Mouse (Mus musculus): ENCODE results near the gene Gm21992. TPM values are rescaled to one million over a fixed set of nuclear protein-coding genes. Genes with fewer than 3 reads are reported as not detected.

Gene Gm21992
- total RNA-seq, 2 experiments from 2014 or later, result 18.2 to 37.9 TPM

GRCm38 (mm10) chr19:4756193-4756911, 55.1 kb downstream of the Gm21992 start, which contains the start of gene Rbm4b:
Rbm4b (plus strand) TSS chr19:4756497.
- peak; percentile 100 for DNase-seq
- intact Hi-C loops (cut with DNase I), result loop anchor here (5.0 kb wide), 1 partner anchor 151 kb away; the partner anchor contains the start of gene Bbs1

- peak; percentile 93 for DNase-seq
- intact Hi-C loops (cut with DNase I), result loop anchor here (5.0 kb wide), 1 partner anchor 152 kb away; the partner anchor contains the start of gene Bbs1
Observed at GRCm38 (mm10) chr19:4755565-4756192, 55.7 kb downstream of the Gm21992 start.

- no peak for DNase-seq
- intact Hi-C loops (cut with DNase I), result no loop called here
Observed at GRCm38 (mm10) chr19:4749975-4750374, 61.4 kb downstream of the Gm21992 start.

- intact Hi-C loops (cut with DNase I), result no loop called here
- no peak for DNase-seq
Observed at GRCm38 (mm10) chr19:4748493-4748892, 62.9 kb downstream of the Gm21992 start.

GRCm38 (mm10) chr19:4747631-4748312, 63.6 kb downstream of the Gm21992 start:
- intact Hi-C loops (cut with DNase I), result no loop called here

GRCm38 (mm10) chr19:4746611-4747010, 64.8 kb downstream of the Gm21992 start:
- intact Hi-C loops (cut with DNase I), result no loop called here
- DNase-seq, result peak; percentile 68

More at GRCm38 (mm10) chr19:4747631-4748312, 63.6 kb downstream of the Gm21992 start:
- no peak for DNase-seq

- DNase-seq, result no peak
- intact Hi-C loops (cut with DNase I), result no loop called here
Observed at GRCm38 (mm10) chr19:4745681-4746080, 65.7 kb downstream of the Gm21992 start.

GRCm38 (mm10) chr19:4745057-4745456, 66.4 kb downstream of the Gm21992 start:
- intact Hi-C loops (cut with DNase I), result no loop called here

GRCm38 (mm10) chr19:4744026-4744425, 67.4 kb downstream of the Gm21992 start:
- intact Hi-C loops (cut with DNase I), result loop anchor here (5.0 kb wide), 2 partner anchors 117 to 247 kb away; partner anchors contain the start of genes 2010003K11Rik and Rce1
- no peak for DNase-seq

More at GRCm38 (mm10) chr19:4745057-4745456, 66.4 kb downstream of the Gm21992 start:
- peak; percentile 60 for DNase-seq

- peak; percentile 43 for DNase-seq
Observed at GRCm38 (mm10) chr19:4743524-4743923, 67.9 kb downstream of the Gm21992 start.

GRCm38 (mm10) chr19:4742229-4742628, 69.2 kb downstream of the Gm21992 start:
- intact Hi-C loops (cut with DNase I), result loop anchor here (5.0 kb wide), 2 partner anchors 115 to 245 kb away; partner anchors contain the start of genes 2010003K11Rik and Rce1
- no peak for DNase-seq

More at GRCm38 (mm10) chr19:4743524-4743923, 67.9 kb downstream of the Gm21992 start:
- intact Hi-C loops (cut with DNase I), result loop anchor here (5.0 kb wide), 2 partner anchors 116 to 246 kb away; partner anchors contain the start of genes 2010003K11Rik and Rce1

- DNase-seq, result no peak
- intact Hi-C loops (cut with DNase I), result loop anchor here (5.0 kb wide), 2 partner anchors 114 to 244 kb away; partner anchors contain the start of genes 2010003K11Rik and Rce1
Observed at GRCm38 (mm10) chr19:4741482-4741881, 69.9 kb downstream of the Gm21992 start.

GRCm38 (mm10) chr19:4739762-4740161, 71.7 kb downstream of the Gm21992 start:
- intact Hi-C loops (cut with DNase I), result loop anchor here (5.0 kb wide), 2 partner anchors 112 to 242 kb away; partner anchors contain the start of genes 2010003K11Rik and Rce1
- no peak for DNase-seq

GRCm38 (mm10) chr19:4739053-4739452, 72.4 kb downstream of the Gm21992 start:
- intact Hi-C loops (cut with DNase I), result no loop called here
- no peak for DNase-seq

- intact Hi-C loops (cut with DNase I), result no loop called here
- no peak for DNase-seq
Observed at GRCm38 (mm10) chr19:4737866-4738265, 73.5 kb downstream of the Gm21992 start.

GRCm38 (mm10) chr19:4733052-4733451, 78.4 kb downstream of the Gm21992 start:
- DNase-seq, result no peak
- intact Hi-C loops (cut with DNase I), result no loop called here

- no peak for DNase-seq
- intact Hi-C loops (cut with DNase I), result no loop called here
Observed at GRCm38 (mm10) chr19:4729186-4729585, 82.2 kb downstream of the Gm21992 start.

GRCm38 (mm10) chr19:4720671-4721244, 90.7 kb downstream of the Gm21992 start:
- intact Hi-C loops (cut with DNase I), result loop anchor here (5.0 kb wide), 1 partner anchor 93 kb away; the partner anchor contains the start of gene Rce1
- no peak for DNase-seq

GRCm38 (mm10) chr19:4720112-4720511, 91.3 kb downstream of the Gm21992 start:
- DNase-seq, result no peak
- intact Hi-C loops (cut with DNase I), result loop anchor here (5.0 kb wide), 1 partner anchor 93 kb away; the partner anchor contains the start of gene Rce1

- intact Hi-C loops (cut with DNase I), result no loop called here
- no peak for DNase-seq
Observed at GRCm38 (mm10) chr19:4719351-4719764, 92.1 kb downstream of the Gm21992 start.
